Mouse (Mus musculus): Measurements from ENCODE around the gene Col4a2.

Gene Col4a2

DNA sequence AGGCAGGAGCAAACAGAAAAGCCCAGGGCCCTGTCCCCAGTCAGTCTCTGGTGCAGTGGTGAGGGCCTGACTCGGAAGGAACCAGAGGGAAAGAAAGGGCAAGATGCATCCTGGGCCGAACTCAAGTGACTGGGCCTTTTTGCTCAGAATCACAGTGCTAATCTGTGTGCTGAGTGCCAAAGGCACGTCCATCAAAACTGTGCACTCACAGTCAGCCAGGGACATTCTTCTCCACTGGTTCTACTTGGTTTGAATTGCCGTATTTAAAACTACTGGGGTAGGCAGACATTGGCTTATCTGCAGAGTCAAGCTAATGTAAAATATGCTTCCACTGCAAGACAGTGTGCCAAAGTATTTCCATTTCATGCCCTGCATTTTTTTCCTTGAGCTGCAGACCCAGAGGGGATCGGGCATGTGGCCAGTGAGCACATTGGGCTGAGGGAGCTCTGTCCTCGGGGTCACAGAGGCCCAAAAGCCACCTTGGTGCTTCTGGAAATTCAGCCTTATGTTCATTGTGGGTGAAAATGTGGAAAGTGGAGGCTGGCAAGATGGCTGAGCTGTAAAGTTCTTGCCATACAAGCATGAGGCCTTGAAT lies 12.3 kb downstream of the Col4a2 start:
- no peak for DNase-seq (ENCODE audit: low spot score)

DNA sequence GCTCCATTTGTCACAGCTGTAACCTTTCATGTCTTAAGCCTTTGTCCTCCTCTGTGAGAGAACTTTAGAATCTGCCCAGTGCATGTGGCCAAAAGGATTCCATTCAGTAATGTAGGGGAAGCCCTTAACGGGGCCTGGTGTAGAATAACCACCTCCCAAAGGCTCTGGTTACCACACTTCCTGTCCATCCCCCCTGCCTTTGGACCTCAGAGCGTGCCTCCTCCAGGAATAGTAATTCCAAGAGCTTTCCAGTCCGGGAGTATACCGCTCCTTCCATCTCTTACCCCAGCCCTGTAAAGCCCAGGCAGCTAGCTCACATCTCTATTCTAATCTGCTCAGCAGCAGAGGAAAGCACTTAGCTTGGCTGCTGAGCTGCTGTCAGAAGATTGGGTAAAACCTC lies 14.7 kb downstream of the Col4a2 start:
- DNase-seq (ENCODE audit: low spot score) = no peak

DNA sequence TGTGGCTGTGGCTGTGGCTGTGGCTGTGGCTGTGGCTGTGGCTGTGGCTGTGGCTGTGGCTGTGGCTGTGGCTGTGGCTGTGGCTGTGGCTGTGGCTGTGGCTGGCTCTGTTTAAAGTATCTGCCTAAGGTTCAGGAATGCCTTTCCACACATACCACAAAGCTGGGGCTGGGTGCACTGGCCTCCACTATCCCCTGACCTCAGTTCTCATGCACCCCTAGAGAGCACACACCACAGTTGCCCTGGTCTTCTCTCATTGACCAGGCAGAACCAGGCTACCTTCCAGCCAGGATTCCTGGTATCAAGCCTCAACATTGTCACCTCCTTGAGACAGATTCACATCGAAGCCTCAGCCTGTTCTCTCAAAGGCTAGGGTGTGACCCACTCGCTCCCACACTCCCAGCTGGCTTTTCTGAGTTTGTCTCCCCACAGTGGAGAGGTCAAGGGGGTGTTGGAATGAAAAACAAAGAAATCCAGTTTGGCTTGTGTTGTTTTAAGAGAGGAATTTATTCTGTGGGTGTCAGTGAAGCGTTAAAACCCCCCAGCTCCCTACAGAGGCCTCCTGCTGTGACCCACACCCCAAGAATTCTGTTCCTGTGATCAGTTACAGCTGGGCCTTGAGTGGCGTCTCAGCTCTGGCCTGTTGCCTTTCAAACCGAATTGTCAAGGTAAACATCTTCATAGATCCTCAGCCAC lies 15.3 kb downstream of the Col4a2 start:
- no peak for DNase-seq (ENCODE audit: low spot score)

DNA sequence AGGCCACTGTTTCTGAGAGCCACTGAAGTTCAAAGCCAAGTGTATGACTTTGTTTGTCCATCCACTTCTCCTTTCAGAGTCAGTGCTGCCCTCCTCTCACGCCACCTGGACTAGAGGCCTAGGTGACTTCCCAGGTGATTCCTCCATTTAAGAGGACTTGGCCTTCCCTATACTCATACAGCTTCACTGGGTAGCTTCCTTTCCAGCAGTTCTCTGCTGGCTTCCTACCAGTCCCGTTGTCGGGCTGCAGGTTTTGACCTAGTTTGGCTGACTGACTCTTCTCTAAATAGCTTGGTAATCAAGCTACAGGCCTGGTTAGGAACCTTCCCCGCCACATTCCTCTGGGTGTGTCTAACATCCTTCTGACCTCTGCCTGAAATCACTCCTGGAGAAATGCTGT lies 19.0 kb downstream of the Col4a2 start:
- no peak for DNase-seq (ENCODE audit: low spot score)

DNA sequence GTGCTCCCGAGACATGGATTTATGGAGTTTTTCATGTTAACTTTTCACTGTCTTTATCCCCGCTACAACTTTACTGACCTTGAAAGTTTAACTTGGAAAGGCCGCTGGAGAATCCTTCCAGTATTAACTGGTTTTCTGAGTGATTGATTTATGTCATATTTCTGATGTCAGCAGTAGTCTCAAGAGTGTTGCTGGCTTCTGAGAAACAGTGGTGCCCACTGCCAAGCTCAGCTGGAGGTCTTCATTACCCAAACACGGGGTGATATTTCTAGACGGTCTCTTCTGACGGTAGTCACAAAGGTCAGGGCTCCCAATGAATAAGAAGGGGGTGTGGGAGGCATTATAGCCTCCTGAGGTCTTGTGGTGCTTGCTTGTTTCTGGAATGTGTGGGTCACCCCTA lies 21.1 kb downstream of the Col4a2 start:
- no peak for DNase-seq (ENCODE audit: low spot score)

DNA sequence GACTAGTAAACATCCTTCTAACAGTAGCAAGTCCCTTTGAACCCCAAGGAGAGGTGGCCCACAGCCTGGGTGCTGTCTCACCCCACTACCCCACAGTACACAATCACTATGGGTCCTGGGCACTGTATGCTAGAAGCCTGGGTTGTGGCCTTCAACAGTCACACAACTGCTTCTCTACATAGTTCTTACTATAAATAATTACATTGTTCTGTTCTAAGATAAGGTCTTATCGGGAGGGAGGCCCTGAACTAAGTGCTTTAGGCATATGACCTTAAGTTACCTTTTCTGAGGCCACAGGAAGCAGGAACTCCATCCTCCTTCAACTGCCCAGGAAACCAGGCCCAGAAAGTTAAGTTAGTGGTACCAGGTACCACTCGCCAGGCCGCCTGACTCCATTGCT lies 21.9 kb downstream of the Col4a2 start:
- no peak for DNase-seq (ENCODE audit: low spot score)

DNA sequence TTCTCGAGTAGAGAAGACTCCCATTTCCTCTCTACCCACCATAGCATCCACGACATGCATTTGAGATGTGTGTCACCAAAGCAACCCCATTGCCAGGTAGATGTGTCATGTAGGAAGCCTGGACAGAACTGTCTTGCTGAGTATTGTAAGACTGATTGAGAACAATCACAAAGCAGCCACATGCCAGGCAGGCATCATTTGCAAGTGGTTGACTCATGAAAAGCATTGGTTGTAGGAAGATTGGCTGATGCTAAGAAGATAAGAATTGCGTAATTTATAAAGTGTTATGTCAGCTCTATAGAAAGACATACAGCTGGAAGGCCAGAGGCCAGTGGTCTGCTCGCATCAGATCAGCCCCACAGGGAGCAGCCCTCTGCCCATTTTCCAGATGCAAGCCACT lies 22.6 kb downstream of the Col4a2 start:
- DNase-seq (ENCODE audit: low spot score) = no peak

DNA sequence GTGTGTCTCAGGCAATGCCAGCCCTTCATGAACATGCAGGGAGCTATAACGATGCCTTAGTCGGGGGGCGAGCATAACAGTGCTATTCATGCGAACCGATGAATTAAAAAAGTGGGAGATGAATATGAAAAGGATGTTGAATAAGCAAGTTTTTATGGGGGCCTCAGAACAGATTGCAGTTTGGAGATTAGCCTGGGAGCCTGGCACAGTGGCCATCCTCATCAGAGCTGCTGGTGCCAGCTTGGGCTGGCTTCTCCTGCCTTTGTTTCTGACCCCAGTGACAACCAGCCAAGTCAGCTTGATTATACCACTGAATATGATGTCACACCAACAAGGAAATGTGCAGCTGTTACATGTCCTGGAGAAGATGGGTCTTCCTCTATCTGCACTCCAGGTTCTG lies 23.7 kb downstream of the Col4a2 start:
- no peak for DNase-seq (ENCODE audit: low spot score)

DNA sequence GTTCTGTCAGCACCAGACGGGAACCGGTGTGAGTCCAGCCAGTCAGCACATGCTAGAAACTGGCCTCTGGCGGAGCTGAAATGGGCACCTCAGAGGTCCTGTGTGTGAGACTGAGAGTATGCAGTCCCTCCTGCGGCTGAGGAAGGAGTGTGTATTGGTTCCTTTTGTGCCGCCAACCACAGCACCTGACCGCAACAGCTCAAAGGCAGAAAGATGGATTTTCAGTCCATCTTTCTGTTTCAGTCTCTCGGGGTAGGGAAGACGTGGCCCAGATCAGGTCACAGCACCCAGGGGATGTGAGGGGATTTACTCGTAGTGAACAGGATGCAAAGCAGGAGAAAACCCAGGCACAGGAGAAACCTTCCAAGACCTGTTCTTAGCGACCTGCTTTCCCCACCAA lies 25.0 kb downstream of the Col4a2 start:
- DNase-seq (ENCODE audit: low spot score) = no peak

DNA sequence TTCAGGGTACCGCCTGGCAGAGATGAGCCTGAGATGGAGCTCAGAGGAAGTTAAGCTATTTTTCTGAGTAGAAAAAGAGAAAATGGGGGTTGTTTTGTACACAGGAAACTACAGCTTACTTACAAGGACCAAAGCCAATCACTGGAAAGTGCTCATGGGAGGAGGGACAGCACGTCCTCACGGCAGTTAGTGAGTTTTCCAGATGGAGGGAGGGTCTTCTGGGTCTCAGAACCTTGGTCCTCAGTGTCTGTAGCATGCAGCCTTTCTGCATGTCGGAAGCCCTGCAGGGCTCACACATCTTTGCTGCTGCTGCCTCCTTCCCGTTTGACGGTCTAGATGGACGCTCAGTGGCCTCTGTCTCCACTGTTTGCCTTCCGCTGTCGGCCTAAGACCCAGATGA lies 25.9 kb downstream of the Col4a2 start:
- DNase-seq (ENCODE audit: low spot score) = no peak

DNA sequence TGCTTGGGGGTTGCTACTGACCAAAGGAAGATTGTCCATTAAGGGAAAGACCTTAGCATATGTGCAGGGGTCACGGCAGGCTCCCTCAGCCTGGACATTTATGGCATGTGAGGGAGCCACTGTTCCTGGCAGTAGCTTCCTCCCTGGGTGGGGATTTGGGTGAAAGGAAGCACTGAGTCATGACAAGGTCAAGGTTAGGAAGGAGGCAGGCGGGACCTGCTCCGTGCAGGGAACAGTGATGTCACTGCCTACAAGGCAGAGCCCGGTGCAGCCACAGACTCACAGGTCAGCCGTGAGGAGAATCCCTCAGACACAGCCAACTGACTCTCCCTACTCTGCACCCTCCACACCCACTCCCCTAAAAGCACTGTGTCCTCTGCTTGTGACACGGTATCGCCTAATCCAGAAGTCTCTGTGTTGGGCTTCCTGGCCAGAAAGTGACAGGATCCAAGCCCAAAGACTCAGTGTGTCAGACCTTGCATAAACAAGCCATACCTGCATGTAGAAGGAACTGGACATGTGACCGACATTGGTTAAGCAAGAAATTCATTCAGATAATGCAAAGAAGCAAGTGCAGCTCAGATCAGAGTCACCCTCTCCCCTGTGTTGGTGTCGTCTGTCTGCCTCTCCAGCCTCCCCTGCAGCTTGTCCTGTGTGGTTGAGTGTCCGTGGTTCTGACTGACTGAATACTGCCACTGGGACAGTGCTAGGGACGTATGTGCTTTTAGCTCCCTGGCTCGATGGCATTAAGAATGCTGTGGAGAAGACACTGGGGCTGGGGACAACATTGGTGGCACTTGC lies 27.9 kb downstream of the Col4a2 start:
- peak; percentile 25 for DNase-seq (ENCODE audit: low spot score)

DNA sequence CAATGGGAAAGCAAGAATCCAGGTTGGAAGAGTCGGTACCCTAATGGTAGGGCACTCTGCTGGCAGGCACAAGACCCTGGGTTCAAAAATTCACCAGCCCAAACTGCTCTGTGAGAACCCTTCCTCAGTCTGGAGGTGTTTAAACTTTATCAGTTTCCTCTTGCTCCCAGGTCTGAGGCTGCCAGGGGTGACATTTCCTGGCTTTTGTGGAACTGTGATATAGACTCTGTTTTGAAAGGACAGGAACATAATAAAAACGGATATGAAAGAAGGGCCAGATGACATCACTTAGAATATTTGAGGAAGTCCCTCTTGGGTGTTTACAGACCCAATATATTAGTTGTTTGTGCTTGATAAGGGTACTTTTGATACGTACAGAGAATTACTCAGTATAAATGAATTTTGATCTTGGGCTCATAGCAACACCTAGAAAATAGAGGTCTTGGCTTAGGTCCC lies 28.5 kb downstream of the Col4a2 start:
- DNase-seq (ENCODE audit: low spot score) = no peak

DNA sequence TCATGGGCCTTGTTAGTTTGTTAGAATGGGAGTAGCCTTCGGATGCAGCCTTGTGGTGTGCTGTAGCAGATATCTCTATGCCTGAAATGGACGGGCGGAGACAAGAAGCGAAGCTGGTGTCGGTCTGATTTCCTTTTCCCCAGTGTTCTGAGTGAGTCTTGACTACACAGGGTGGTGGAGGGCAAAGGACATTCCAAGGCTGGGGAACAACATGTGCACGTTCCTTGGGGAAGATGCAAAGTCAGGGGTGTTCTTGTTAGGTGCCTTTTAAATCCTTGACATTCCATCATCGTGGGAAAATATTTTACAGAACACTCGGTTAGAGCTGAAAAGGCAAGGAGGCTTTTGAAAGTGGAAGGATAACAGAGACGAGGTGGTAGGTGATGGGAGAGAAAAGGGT lies 31.9 kb downstream of the Col4a2 start:
- DNase-seq (ENCODE audit: low spot score) = no peak

DNA sequence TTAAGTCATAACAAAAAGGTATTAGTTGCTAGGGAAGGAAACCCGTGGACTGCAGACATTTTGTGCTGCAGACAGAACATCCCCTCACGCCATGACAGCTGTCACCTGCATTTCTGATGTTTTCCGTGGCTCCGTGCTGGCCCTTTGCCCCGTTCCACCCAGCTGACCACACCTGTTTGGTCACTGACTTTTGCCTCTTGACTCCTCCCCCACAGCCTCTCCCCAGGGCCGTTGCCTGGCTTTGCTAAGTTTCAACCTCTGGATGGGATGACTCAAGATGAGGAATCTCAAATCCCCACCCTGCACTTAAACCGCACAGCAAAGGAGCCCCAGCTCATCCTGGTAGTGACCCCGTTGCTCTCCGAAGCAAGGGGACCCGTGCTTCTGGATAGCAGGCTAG lies 33.6 kb downstream of the Col4a2 start:
- DNase-seq (ENCODE audit: low spot score) = no peak

DNA sequence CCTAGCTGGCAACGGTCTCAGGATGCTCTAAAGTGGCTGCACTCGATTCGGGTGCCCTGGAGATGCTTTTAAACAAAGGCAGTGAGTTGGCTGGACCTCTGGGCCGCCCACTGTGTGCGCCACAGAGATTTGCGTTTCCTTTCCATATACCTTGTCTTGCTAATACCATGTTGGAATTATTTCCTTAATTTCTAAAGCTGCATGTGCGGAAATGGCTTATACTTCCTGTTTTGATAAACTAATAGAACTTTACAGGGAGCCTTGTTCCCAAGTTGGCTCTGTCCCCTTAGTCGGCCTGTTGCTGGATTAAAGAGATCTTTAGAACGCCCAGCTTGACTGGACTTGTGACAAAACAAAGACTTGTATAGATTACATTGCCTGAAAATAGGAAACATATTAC lies 35.1 kb downstream of the Col4a2 start:
- DNase-seq (ENCODE audit: low spot score) = no peak

DNA sequence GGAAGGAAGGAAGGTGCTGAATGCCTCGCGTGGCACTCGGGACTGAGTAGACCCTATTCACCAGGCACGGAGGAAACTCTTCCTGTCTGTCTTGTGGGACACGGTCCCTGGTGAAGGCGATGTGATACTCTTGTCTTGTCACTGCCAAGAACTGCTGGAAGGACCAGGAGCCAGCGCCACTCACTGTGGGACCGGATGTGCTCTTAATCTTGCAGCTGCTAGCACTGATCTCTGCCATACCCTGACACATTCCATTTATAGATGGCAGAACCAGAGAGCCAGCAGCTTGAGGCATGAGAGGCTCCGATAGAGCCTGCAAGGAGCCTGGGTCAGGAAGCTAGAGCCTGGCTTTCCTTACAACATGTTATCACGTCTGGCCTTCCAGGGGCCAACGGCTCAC lies 36.0 kb downstream of the Col4a2 start:
- no peak for DNase-seq (ENCODE audit: low spot score)

DNA sequence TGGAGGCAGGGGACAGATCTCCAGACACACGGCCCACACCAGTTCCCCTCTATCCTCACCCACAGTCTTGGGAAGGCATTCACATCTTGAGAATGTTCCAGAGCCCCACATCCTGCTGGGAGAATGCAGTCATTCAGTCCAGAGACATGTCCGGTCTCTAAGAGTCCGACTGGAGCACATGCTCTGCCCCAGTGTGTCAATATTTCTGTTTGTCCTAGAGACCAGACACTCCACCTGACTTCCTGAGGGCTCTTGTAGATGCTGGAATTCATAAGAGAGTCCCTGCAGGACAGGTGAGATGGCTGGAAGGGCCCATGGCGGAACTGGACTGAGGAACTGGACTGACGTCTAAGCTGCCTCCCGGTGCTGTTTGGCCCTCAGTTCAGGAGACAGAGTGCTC lies 38.8 kb downstream of the Col4a2 start:
- no peak for DNase-seq (ENCODE audit: low spot score)

DNA sequence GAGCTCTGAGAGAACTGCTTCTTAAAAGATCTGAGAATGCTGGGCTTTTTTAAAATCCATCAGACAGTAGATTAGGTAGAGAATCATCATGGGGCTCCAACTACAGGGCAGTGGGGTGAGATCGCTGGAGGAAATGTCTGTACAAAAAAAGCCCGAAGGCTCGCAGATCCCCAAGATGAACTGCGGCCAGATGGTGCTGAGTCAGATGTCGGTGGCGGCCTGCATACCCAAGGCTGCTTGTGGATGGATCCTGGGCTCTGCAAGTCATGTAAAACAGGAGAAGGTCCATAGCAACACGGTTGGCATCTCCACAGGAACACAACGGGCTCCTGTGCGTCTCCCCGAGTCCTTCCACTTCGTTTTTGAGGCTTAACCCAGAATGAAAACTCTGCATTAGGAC lies 39.9 kb downstream of the Col4a2 start:
- DNase-seq (ENCODE audit: low spot score) = no peak

DNA sequence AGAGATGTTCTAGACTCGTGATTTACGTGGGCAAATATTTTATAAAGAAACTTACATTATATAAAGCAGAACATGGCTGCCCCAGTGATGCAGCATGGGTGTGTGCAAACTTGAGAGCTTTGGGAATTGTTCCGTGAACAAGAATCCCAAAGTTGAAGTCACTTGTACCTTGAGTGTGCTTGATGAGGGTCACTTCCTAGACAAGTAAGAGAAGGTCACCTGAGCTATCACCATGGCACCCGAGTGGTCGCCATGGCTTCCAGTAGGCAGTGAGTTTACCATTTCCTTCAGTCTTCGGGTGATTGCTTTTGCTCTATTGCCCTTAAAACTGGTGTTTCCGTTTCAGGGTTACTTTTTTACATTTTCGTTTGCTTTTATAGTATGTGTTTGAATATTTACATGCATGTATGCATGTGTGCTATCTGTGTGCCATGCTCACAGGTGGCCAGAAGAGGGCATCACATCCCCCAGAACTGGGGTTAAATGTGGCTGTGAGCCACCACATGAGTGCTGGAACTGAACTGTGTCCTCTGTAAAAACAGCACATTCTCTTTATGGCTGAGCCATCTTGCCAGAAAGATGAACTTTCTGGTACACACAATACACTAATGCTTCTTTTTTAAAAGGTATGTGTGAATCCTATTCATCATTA lies 42.3 kb downstream of the Col4a2 start:
- DNase-seq (ENCODE audit: low spot score) = no peak

DNA sequence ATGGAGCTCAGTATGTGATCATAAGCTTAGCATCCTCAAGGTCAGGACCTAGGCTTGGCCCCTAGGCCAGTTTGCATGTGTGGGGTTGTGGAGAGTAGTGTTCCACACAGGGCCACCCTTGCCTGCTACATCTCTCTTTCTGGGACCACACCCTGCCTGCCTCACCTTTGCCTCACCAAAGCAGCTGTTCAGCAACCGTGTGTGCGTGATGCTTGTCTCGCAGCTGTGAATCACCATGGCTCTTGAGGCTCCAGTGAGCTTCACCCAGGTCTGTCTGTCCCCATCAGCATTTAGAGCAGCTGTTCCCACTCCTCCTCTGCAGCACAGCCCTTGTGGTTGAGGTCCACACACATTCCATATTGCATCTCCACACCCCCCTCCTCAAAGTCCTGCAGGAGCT lies 43.3 kb downstream of the Col4a2 start:
- DNase-seq (ENCODE audit: low spot score) = no peak

DNA sequence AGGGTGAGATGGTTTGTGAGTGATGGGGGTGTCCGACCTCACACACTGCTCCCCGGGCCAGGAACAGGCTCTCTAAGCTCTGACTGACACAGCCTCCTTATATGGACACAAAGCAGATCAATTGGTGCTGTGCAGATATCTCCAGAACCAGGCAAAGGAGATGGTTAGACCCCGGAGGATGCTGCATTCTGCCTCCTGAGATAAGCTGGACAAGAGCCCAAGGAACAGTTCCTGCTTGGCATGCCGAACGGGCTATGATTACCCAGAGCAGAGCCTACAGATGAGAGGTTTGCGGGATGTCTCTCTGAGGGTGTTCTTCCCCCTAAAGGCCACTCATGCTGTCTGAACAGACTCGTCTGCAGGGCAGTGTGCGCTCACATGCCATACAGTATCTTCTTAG lies 44.2 kb downstream of the Col4a2 start:
- no peak for DNase-seq (ENCODE audit: low spot score)

DNA sequence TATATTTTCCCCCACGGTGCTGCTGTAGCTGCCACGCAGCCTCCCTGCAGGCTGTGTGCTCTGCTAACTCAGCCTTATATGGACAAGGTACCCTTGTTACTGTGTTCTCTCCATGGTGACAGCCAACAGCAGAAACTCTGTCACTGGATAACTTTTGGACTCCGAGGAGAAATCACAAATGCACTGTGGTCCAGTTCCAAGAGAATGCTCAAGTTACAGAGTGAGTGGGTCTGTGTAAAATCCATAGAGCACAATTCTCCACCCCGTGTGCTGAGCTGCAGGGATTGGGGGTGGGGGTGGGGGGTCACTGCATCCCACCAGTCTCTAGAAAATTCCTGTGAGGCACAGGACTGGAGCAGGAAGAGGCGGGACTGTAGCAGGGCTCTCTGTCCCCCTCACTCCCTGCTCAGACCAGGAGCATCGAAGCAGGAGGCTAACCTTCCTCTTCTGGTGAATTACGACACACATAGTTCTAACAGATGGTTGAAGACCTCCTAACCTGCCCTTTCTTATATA lies 45.4 kb downstream of the Col4a2 start:
- DNase-seq (ENCODE audit: low spot score) = no peak

DNA sequence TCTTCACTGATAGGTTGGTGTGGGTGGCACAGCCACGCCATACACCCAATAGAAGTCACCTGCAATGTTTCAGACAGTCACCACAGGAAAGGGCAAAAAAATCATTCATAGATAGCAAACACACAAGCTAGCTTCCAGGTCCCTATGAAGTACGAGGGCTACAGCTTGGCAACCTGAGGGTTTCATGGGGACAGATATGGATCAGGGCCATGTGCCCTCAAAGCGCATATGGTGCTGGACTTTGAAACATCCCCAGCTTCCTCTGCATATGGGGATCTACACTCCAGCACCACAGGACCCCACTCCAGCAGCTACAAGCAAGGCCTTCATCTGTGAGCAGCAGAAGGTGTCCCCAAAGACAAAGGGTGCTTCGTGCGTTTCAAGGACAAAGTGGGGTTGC lies 47.2 kb downstream of the Col4a2 start:
- no peak for DNase-seq (ENCODE audit: low spot score)

Measured in ovary, adult 18-20 months (tissue).